Mouse (Mus musculus) hematopoietic stem cell, adult 5-6 weeks (primary cell): ENCODE data around the gene Itga4. TPM values are rescaled to one million over a fixed set of nuclear protein-coding genes. Genes with fewer than 3 reads are reported as not detected.

ENCODE experiments used
- ATAC-seq, 2 experiments: fragments of 125-278 bp in 1 of 2; replicated peaks in 1 of 2; 2 replicates each; pipeline ENCODE4 v1.8.0; 2016 to 2017; ENCODE audit warnings: inconsistent platforms in 2 of 2, mild to moderate bottlenecking in 2 of 2, moderate number of reproducible peaks in 2 of 2, low read depth in 1 of 2, moderate TSS enrichment in 1 of 2; ENCODE audit not compliant: low FRiP score in 2 of 2, poor library complexity in 2 of 2, severe bottlenecking in 2 of 2, insufficient read depth in 1 of 2, low TSS enrichment in 1 of 2
- total RNA-seq: library from RNA; stranded (forward); fragments of 172-1452, 232-1000 nt; gene quantifications from 2 replicates; pipeline ENCODE4 v1.2.3, GENCODE M21; 2017

The Itga4 gene
- total RNA-seq, 1 experiment from 2014 or later = 117 TPM

GRCm38 (mm10) chr2:79370711-79371312 lies 115.6 kb downstream of the Itga4 start:
- peak; percentile 84 to 85 for ATAC-seq

- ATAC-seq = no peak
Observed at GRCm38 (mm10) chr2:79371326-79372153, 116.3 kb downstream of the Itga4 start.

- ATAC-seq = no peak
Observed at GRCm38 (mm10) chr2:79372154-79372467, 116.9 kb downstream of the Itga4 start.

- peak; percentile 52 to 72; a peak in 2 of 4 replicates for ATAC-seq
Observed at GRCm38 (mm10) chr2:79372486-79373200, 117.4 kb downstream of the Itga4 start.

- ATAC-seq = no peak
Observed at GRCm38 (mm10) chr2:79378346-79379086, 123.3 kb downstream of the Itga4 start.

- no peak for ATAC-seq
Observed at GRCm38 (mm10) chr2:79379087-79380041, 124.1 kb downstream of the Itga4 start.

Other genes starting within 250 kb of the Itga4 start
- not detected in 2 replicates for gene Neurod1, start 201.3 kb downstream of the Itga4 start, total RNA-seq
- gene Cerkl, start 201.4 kb downstream of the Itga4 start, total RNA-seq = 7.8 and 8.7 TPM in 2 replicates